Mouse (Mus musculus) bone marrow, adult 2 months (tissue): ENCODE results near the gene Padi3. TPM values are rescaled to one million over a fixed set of nuclear protein-coding genes. Genes with fewer than 3 reads are reported as not detected.
A peak's percentile ranks its signal among the peaks of the same experiment; 100 is the strongest.

ENCODE experiments used
- H3K27ac ChIP-seq: fragments of 200-500 bp; 2 replicates; pipeline ENCODE4 v1.5.1; 2012; ENCODE audit warnings: low read depth, mild to moderate bottlenecking, control low read depth, inconsistent platforms, low read length; ENCODE audit not compliant: control insufficient read depth, poor library complexity, insufficient read depth
- H3K4me1 ChIP-seq: fragments of 200-500 bp; 2 replicates; pipeline ENCODE4 v1.6.1; 2011; ENCODE audit warnings: low read length; ENCODE audit not compliant: control insufficient read depth, insufficient read depth
- H3K4me3 ChIP-seq: fragments of 200-500 bp; replicated peaks from 2 replicates; pipeline ENCODE3; 2011; ENCODE audit warnings: mild to moderate bottlenecking, low read depth, low read length, control low read depth; ENCODE audit not compliant: control insufficient read depth
- CTCF ChIP-seq: fragments of 200-500 bp; IDR thresholded peaks from 2 replicates; pipeline ENCODE4 v1.5.1; 2011; ENCODE audit warnings: low read length, control low read depth; ENCODE audit not compliant: control insufficient read depth, insufficient read depth
- POLR2A ChIP-seq: fragments of 200-500 bp; IDR thresholded peaks from 2 replicates; pipeline ENCODE4 v1.6.1; 2011; ENCODE audit warnings: low read depth, mild to moderate bottlenecking, control low read depth, low read length, borderline replicate concordance; ENCODE audit not compliant: control insufficient read depth
- WGBS: fragments of 180-500 bp; shearing (Covaris S2); methylation state at CpG from one replicate; pipeline ENCODE4 v1.1.7; 2018; 5-methylcytosine and 5-hydroxymethylcytosine counted together
- polyA plus RNA-seq: library from polyadenylated mRNA; stranded (reverse); fragments of >200 nt; gene quantifications from 2 replicates; pipeline ENCODE4 v1.2.4, GENCODE M21; 2011; ENCODE audit warnings: low replicate concordance; ENCODE audit not compliant: missing spikeins, insufficient read depth, insufficient read length

The Padi3 gene
- polyA plus RNA-seq, 1 experiment, result 1.1 TPM

GRCm38 (mm10) chr4:140794678-140795077 is 15.8 kb downstream of the Padi3 start:
- TF ChIP-seq CTCF (no peak), POLR2A (no peak)
- 86% methylated on average over 9 of the region's 9 CpGs for WGBS
- H3K4me3 ChIP-seq, result no peak overlapping the region
- peaks cover 2% of the 10 kb centered on the region for H3K4me1 ChIP-seq
- no peak overlapping the region for H3K27ac ChIP-seq

DNA sequence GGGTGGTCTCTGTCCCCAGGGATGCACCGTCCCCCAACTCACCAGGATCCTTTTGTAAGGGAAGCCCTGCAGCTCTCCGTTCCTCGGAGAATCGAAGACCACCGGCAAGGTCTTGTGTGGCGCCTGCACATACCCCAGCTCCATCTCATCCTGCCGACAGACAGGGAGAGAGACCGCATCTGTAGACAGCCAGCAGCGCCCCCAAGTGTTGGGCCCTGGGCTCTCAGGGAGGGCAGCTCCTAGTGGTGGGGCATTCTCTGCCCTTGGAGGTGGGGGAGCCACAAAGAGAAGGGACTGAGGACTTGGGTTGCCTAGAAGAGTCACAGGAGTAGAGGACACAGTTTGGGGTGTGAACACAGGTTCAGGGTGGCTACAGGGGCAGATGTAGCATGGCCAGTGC is 16.7 kb downstream of the Padi3 start:
- peaks cover 2% of the 10 kb centered on the region for H3K4me1 ChIP-seq
- H3K4me3 ChIP-seq, result no peak overlapping the region
- TF ChIP-seq CTCF (peak; percentile 62), POLR2A (no peak)
- no peak overlapping the region for H3K27ac ChIP-seq
- WGBS, result 78% methylated on average over 9 of the region's 9 CpGs

DNA sequence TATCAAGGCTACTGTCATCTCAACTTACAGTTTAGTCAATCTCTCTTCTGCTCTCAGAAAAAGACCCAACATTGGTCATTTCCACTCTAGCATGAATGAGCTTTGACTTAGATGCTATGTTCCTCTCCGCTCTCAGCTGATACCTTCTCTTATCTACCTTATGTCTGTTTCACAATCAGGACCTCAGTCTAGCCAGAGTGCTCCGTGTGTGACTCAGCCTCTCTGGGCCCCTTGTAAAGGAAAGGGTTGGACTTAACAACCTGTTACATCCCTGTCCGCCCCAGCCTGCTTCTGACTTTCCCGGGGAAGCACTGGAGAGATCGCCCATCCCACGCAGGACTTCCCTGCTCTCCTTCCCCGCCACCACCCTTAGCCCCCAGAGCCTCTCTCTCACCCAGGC is 17.9 kb downstream of the Padi3 start:
- H3K4me3 ChIP-seq, result no peak overlapping the region
- H3K27ac ChIP-seq, result no peak overlapping the region
- H3K4me1 ChIP-seq, result peaks cover 2% of the 10 kb centered on the region
- WGBS, result 78% methylated on average over 7 of the region's 7 CpGs
- TF ChIP-seq CTCF, result no peak
- TF ChIP-seq POLR2A, result no peak

- peaks cover 2% of the 10 kb centered on the region for H3K4me1 ChIP-seq
- H3K4me3 ChIP-seq, result no peak overlapping the region
- no peak overlapping the region for H3K27ac ChIP-seq
- no peak for TF ChIP-seq POLR2A
- no peak for TF ChIP-seq CTCF
- 63% methylated on average over 16 of the region's 16 CpGs for WGBS
Observed at GRCm38 (mm10) chr4:140791071-140791470, 19.4 kb downstream of the Padi3 start.

- no peak overlapping the region for H3K27ac ChIP-seq
- no peak overlapping the region for H3K4me3 ChIP-seq
- WGBS, result 84% methylated on average over 4 of the region's 4 CpGs
- peaks cover 2% of the 10 kb centered on the region for H3K4me1 ChIP-seq
- TF ChIP-seq CTCF (no peak), POLR2A (no peak)
Observed at GRCm38 (mm10) chr4:140789983-140790382, 20.5 kb downstream of the Padi3 start.

DNA sequence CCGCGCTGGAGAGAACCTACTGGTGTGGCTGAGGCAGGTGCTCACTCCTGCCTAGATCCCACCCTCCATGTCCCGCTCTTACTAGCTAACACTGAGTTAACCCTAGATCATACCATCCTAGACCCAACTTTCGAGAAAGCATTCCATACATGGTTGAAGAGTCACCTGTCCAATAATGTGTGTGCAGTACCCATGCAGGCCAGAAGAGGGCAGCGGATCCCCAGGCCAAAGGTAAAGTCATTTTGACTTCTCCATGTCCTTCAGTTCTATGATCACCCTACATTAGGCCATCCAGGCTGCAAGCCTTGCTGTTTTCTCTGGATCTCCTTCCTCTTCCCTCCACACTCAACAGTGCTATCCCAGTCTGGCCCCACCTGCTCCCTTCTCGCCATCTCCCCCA is 21.5 kb downstream of the Padi3 start:
- peak overlapping the region; percentile 96 for H3K27ac ChIP-seq
- H3K4me3 ChIP-seq, result peak overlapping the region; percentile 49
- H3K4me1 ChIP-seq, result peaks cover 2% of the 10 kb centered on the region
- 56% methylated on average over 6 of the region's 6 CpGs for WGBS
- no peak for TF ChIP-seq POLR2A
- peak; percentile 95 for TF ChIP-seq CTCF

- Histone ChIP-seq H3K27ac (peak overlapping the region; percentile 96), H3K4me1 (peaks cover 2% of the 10 kb centered on the region), H3K4me3 (peak overlapping the region; percentile 49)
- 24% methylated on average over 6 of the region's 6 CpGs for WGBS
- TF ChIP-seq POLR2A (no peak), CTCF (no peak)
Observed at GRCm38 (mm10) chr4:140788264-140788663, 22.2 kb downstream of the Padi3 start.

GRCm38 (mm10) chr4:140787414-140787813 is 23.0 kb downstream of the Padi3 start:
- 4% methylated on average over 4 of the region's 4 CpGs for WGBS
- Histone ChIP-seq H3K4me1 (peaks cover 3% of the 10 kb centered on the region), H3K27ac (peak overlapping the region; percentile 96), H3K4me3 (no peak overlapping the region)
- TF ChIP-seq POLR2A, result no peak
- no peak for TF ChIP-seq CTCF

DNA sequence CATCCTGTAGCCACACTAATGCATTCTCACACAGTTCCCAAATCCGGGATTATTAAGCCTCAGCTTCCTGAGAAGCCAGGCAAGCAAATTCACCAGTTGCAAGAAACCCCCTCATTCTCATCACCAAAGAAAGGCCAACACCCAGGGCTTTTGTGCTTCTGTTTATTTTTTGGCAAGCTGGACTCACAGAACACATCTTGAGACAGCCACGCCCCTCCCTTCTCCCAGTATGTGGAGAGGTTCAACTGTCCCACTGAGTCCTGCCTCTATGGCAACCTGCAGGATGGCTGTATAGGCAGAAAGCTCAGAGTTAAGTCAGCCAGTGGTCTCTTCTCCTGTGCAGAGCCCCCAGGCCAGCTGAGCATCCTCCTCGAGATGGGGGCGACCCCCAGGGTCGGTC is 25.2 kb downstream of the Padi3 start:
- TF ChIP-seq CTCF, result no peak
- no peak for TF ChIP-seq POLR2A
- WGBS, result 84% methylated on average over 5 of the region's 5 CpGs
- peaks cover 3% of the 10 kb centered on the region; the same call in 1 of the 2 replicates for H3K4me1 ChIP-seq
- H3K27ac ChIP-seq, result no peak overlapping the region
- no peak overlapping the region for H3K4me3 ChIP-seq

DNA sequence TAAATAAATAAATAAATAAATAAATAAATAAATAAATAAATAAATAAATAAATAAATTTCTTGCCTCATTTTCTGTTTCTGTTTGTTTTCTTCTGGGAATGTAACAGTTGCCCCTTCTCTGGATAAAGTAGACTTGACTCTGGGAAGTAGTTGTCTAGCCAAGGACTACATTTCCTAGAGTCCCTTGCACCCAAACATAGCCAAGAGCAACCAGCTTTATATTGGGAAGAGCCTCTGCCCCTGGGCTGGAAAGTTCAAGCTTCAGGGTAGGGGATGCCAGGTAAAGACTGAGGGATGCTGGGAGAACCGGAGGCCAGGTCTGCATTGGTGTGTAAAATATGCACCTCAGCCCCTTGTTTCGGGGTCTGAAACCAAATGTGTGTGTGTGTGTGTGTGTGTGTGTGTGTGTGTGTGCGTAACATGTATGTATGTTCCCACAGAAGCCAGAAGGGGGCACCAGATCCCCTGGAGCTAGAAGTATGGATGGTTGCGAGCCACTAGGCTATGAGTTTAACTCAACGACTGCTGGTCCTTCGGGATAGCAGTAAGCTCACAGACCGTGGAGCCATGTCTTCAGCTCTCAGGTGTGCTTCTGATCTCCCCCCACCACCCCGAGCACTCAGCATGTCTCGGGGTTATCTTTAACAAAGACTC is 26.0 kb downstream of the Padi3 start:
- 87% methylated on average over 9 of the region's 9 CpGs for WGBS
- Histone ChIP-seq H3K27ac (no peak overlapping the region), H3K4me3 (no peak overlapping the region)

More for the DNA sequence above, 26.0 kb downstream of the Padi3 start:
- TF ChIP-seq CTCF (no peak), POLR2A (no peak)
- peaks cover 4% of the 10 kb centered on the region; the same call in 1 of the 2 replicates for H3K4me1 ChIP-seq
